Mouse (Mus musculus) C2C12 (cell line): ENCODE measurements around the gene Fgf11.

Experiments used
- CEBPB ChIP-seq: IDR thresholded peaks from one replicate; pipeline ENCODE4 v1.6.1; 2011; ENCODE audit warnings: low read depth, mild to moderate bottlenecking, control low read depth, moderate library complexity
- CTCF ChIP-seq: IDR thresholded peaks from one replicate; pipeline ENCODE4 v1.5.1; 2011; ENCODE audit not compliant: control insufficient read depth, insufficient read depth, insufficient read length
- FOSL1 ChIP-seq: IDR thresholded peaks from one replicate; pipeline ENCODE4 v1.8.0; 2011; ENCODE audit warnings: mild to moderate bottlenecking, low read length; ENCODE audit not compliant: poor library complexity, insufficient read depth, severe bottlenecking
- MAX ChIP-seq: IDR thresholded peaks from one replicate; pipeline ENCODE4 v1.6.1; 2011; ENCODE audit warnings: mild to moderate bottlenecking, control low read depth
- MYOD1 ChIP-seq: IDR thresholded peaks from one replicate; pipeline ENCODE4 v1.6.1; 2011; ENCODE audit warnings: low read depth; ENCODE audit not compliant: control insufficient read depth, insufficient read length
- USF1 ChIP-seq: IDR thresholded peaks from one replicate; pipeline ENCODE4 v1.6.1; 2011; ENCODE audit warnings: low read depth, mild to moderate bottlenecking, control low read depth, moderate library complexity

DNA sequence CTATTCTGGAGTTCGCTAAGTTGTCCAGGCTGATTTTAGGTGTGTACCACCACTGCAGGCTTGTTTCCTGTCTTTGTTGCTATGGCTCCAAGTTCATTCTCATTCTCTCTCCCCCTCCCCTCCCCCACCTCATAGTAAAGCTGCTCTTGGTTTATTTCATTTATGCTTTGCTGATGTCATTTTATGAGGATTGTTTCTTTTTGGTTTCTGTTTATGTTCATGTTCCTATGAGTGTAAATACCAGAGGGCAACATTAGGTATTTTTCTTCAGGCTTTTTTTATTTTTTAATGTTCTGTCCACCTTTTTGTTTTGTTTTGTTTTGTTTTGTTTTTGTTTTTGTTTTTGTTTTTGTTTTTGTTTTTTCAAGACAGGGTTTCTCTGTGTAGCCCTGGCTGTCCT is 39.8 kb downstream of the Fgf11 start, which contains the start of gene Slc35g3:
- no peak for TF ChIP-seq USF1
- no peak for TF ChIP-seq CTCF
- TF ChIP-seq MAX: no peak
- no peak for TF ChIP-seq CEBPB
- TF ChIP-seq MYOD1: no peak
- TF ChIP-seq FOSL1: no peak
